Mouse (Mus musculus): ENCODE data around the gene Nfkbie. TPM values are rescaled to one million over a fixed set of nuclear protein-coding genes. Genes with fewer than 3 reads are reported as not detected.

The Nfkbie gene
- polyA plus RNA-seq, 1 experiment from 2014 or later = 6.8 TPM

GRCm38 (mm10) chr17:45553065-45553464, 2.4 kb upstream of the Nfkbie start:
- Histone ChIP-seq H3K9ac (replicated peaks) (no peak overlapping the region), H3K4me1 (peaks cover 48% of the 10 kb centered on the region), H3K9me3 (no peaks in the 10 kb centered on the region), H3K4me3 (no peak overlapping the region), H3K27me3 (peaks cover 46% of the 10 kb centered on the region), H3K4me2 (replicated peaks) (no peak overlapping the region), H3K36me3 (no peaks in the 10 kb centered on the region), H3K27ac (replicated peaks) (no peak overlapping the region)
- 83% methylated on average over 3 of the region's 3 CpGs for WGBS
- no peak for ATAC-seq (ENCODE audit: low FRiP score, low read depth)

- H3K36me3 ChIP-seq = no peaks in the 10 kb centered on the region
- no peak overlapping the region for H3K27ac ChIP-seq (replicated peaks)
- no peak overlapping the region for H3K4me2 ChIP-seq (replicated peaks)
- H3K9me3 ChIP-seq = no peaks in the 10 kb centered on the region
- no peak for ATAC-seq (ENCODE audit: low FRiP score, low read depth)
- 56% methylated on average over 1 of the region's 1 CpGs for WGBS
- H3K4me3 ChIP-seq = no peak overlapping the region
- peaks cover 49% of the 10 kb centered on the region for H3K27me3 ChIP-seq
- H3K4me1 ChIP-seq = peaks cover 46% of the 10 kb centered on the region
- no peak overlapping the region for H3K9ac ChIP-seq (replicated peaks)
These were observed 1.1 kb upstream of the Nfkbie start for GRCm38 (mm10) chr17:45554420-45554819.

GRCm38 (mm10) chr17:45556107-45556489, 595 bp downstream of the Nfkbie start:
- no peaks in the 10 kb centered on the region for H3K36me3 ChIP-seq
- WGBS = 1% methylated on average over 14 of the region's 14 CpGs
- peak overlapping the region; percentile 95 for H3K4me2 ChIP-seq (replicated peaks)
- peaks cover 46% of the 10 kb centered on the region for H3K27me3 ChIP-seq
- peak overlapping the region; percentile 57 for H3K4me3 ChIP-seq
- H3K27ac ChIP-seq (replicated peaks) = no peak overlapping the region
- H3K9ac ChIP-seq (replicated peaks) = peak overlapping the region; percentile 73
- ATAC-seq (ENCODE audit: low FRiP score, low read depth) = no peak
- H3K9me3 ChIP-seq = no peaks in the 10 kb centered on the region
- H3K4me1 ChIP-seq = peaks cover 33% of the 10 kb centered on the region

GRCm38 (mm10) chr17:45556514-45557245, 1.2 kb downstream of the Nfkbie start:
- Histone ChIP-seq H3K36me3 (no peaks in the 10 kb centered on the region), H3K27ac (replicated peaks) (no peak overlapping the region), H3K9me3 (no peaks in the 10 kb centered on the region), H3K27me3 (peaks cover 41% of the 10 kb centered on the region), H3K4me3 (peak overlapping the region; percentile 57), H3K4me1 (peaks cover 27% of the 10 kb centered on the region), H3K4me2 (replicated peaks) (peak overlapping the region; percentile 95), H3K9ac (replicated peaks) (peak overlapping the region; percentile 73)
- WGBS = 63% methylated on average over 3 of the region's 3 CpGs
- no peak for ATAC-seq (ENCODE audit: low FRiP score, low read depth)

GRCm38 (mm10) chr17:45557246-45557824, 1.8 kb downstream of the Nfkbie start:
- peak overlapping the region; percentile 31 for H3K9ac ChIP-seq (replicated peaks)
- no peak for ATAC-seq (ENCODE audit: low FRiP score, low read depth)
- H3K9me3 ChIP-seq = no peaks in the 10 kb centered on the region
- H3K27me3 ChIP-seq = peaks cover 41% of the 10 kb centered on the region
- no peak overlapping the region for H3K27ac ChIP-seq (replicated peaks)
- 65% methylated on average over 7 of the region's 7 CpGs for WGBS
- H3K4me1 ChIP-seq = peaks cover 22% of the 10 kb centered on the region
- H3K4me2 ChIP-seq (replicated peaks) = no peak overlapping the region; the same call in 1 of the 2 replicates
- no peaks in the 10 kb centered on the region for H3K36me3 ChIP-seq
- no peak overlapping the region for H3K4me3 ChIP-seq

GRCm38 (mm10) chr17:45557998-45558862, 2.7 kb downstream of the Nfkbie start:
- no peak for ATAC-seq (ENCODE audit: low FRiP score, low read depth)
- Histone ChIP-seq H3K27me3 (peaks cover 35% of the 10 kb centered on the region), H3K27ac (replicated peaks) (no peak overlapping the region), H3K4me1 (peaks cover 22% of the 10 kb centered on the region), H3K9me3 (no peaks in the 10 kb centered on the region), H3K4me3 (no peak overlapping the region), H3K36me3 (no peaks in the 10 kb centered on the region), H3K9ac (replicated peaks) (no peak overlapping the region; the same call in 1 of the 2 replicates), H3K4me2 (replicated peaks) (no peak overlapping the region)
- WGBS = 74% methylated on average over 16 of the region's 16 CpGs

GRCm38 (mm10) chr17:45559732-45560525, 4.4 kb downstream of the Nfkbie start:
- no peaks in the 10 kb centered on the region for H3K36me3 ChIP-seq
- 87% methylated on average over 15 of the region's 15 CpGs for WGBS
- H3K27me3 ChIP-seq = peaks cover 26% of the 10 kb centered on the region
- peaks cover 30% of the 10 kb centered on the region for H3K4me1 ChIP-seq
- no peak overlapping the region for H3K9ac ChIP-seq (replicated peaks)
- H3K4me3 ChIP-seq = no peak overlapping the region
- no peak overlapping the region for H3K27ac ChIP-seq (replicated peaks)
- H3K4me2 ChIP-seq (replicated peaks) = no peak overlapping the region
- no peak for ATAC-seq (ENCODE audit: low FRiP score, low read depth)
- H3K9me3 ChIP-seq = no peaks in the 10 kb centered on the region

- no peak overlapping the region for H3K9ac ChIP-seq (replicated peaks)
- peak overlapping the region; percentile 97 for H3K4me2 ChIP-seq (replicated peaks)
- H3K27me3 ChIP-seq = 0 out of 2 replicates have a peak, but pooled peaks cover 8% of the 10 kb centered on the region
- H3K27ac ChIP-seq (replicated peaks) = no peak overlapping the region
- peaks cover 20% of the 10 kb centered on the region for H3K4me1 ChIP-seq
- peak overlapping the region; percentile 73; the same call in 1 of the 2 replicates for H3K4me3 ChIP-seq
- H3K36me3 ChIP-seq = peaks cover 27% of the 10 kb centered on the region
- no peaks in the 10 kb centered on the region for H3K9me3 ChIP-seq
- WGBS = 81% methylated on average over 12 of the region's 12 CpGs
- ATAC-seq (ENCODE audit: low FRiP score, low read depth) = no peak
These were observed 7.7 kb downstream of the Nfkbie start for GRCm38 (mm10) chr17:45563216-45563615.

GRCm38 (mm10) chr17:45563655-45564530, 8.4 kb downstream of the Nfkbie start, which contains the start of gene Slc35b2:
Gene Slc35b2, plus strand, starts transcription at chr17:45563874.
- H3K36me3 ChIP-seq = peaks cover 34% of the 10 kb centered on the region
- peak; percentile 87 for ATAC-seq (ENCODE audit: low FRiP score, low read depth)
- WGBS = 1% methylated on average over 48 of the region's 61 CpGs
- peak within 1 kb of the TSS; percentile 85 for H3K9ac ChIP-seq (replicated peaks)
- H3K4me3 ChIP-seq = peak within 1 kb of the TSS; percentile 73
- H3K27me3 ChIP-seq = 0 out of 2 replicates have a peak, but pooled peaks cover 1% of the 10 kb centered on the region
- H3K9me3 ChIP-seq = no peaks in the 10 kb centered on the region
- H3K4me2 ChIP-seq (replicated peaks) = peak within 1 kb of the TSS; percentile 97
- H3K27ac ChIP-seq (replicated peaks) = peak within 1 kb of the TSS; percentile 85
- H3K4me1 ChIP-seq = peaks cover 26% of the 10 kb centered on the region

GRCm38 (mm10) chr17:45564531-45565084, 9.1 kb downstream of the Nfkbie start:
- Histone ChIP-seq H3K4me1 (peaks cover 28% of the 10 kb centered on the region), H3K36me3 (peaks cover 41% of the 10 kb centered on the region), H3K27me3 (no peaks in the 10 kb centered on the region), H3K9ac (replicated peaks) (peak overlapping the region; percentile 85), H3K4me2 (replicated peaks) (peak overlapping the region; percentile 97), H3K4me3 (peak overlapping the region; percentile 73), H3K27ac (replicated peaks) (peak overlapping the region; percentile 85), H3K9me3 (no peaks in the 10 kb centered on the region)
- 13% methylated on average over 18 of the region's 18 CpGs for WGBS
- ATAC-seq (ENCODE audit: low FRiP score, low read depth) = peak; percentile 0; the same call in 1 of the 2 replicates
